Mouse (Mus musculus): ENCODE results near the gene 1700007K13Rik. TPM values are rescaled to one million over a fixed set of nuclear protein-coding genes. Genes with fewer than 3 reads are reported as not detected.
"Not testable (repeated sequence)": the region's sequence is repeated elsewhere in the genome, so short reads cannot be mapped to it uniquely, and the experiment has no call there.

Gene 1700007K13Rik
- total RNA-seq, 2 experiments from 2014 or later, result 2.1 to 2.6 TPM

- DNase-seq, result not testable (repeated sequence)
Observed at GRCm38 (mm10) chr2:28472011-28472410, 5.9 kb upstream of the 1700007K13Rik start.

GRCm38 (mm10) chr2:28470591-28470990, 4.5 kb upstream of the 1700007K13Rik start:
- no peak for DNase-seq
- intact Hi-C loops (cut with DNase I), result no loop called here

More at GRCm38 (mm10) chr2:28472011-28472410, 5.9 kb upstream of the 1700007K13Rik start:
- intact Hi-C loops (cut with DNase I), result not testable (repeated sequence)

GRCm38 (mm10) chr2:28469461-28469860, 3.3 kb upstream of the 1700007K13Rik start:
- intact Hi-C loops (cut with DNase I), result no loop called here
- no peak for DNase-seq

GRCm38 (mm10) chr2:28468486-28469225, 2.5 kb upstream of the 1700007K13Rik start:
- intact Hi-C loops (cut with DNase I), result no loop called here

GRCm38 (mm10) chr2:28467860-28468485, 1.8 kb upstream of the 1700007K13Rik start, which contains the start of gene Mrps2:
Mrps2 (plus strand) TSS chr2:28468066.
- DNase-seq, result peak; percentile 90
- intact Hi-C loops (cut with DNase I), result no loop called here

More at GRCm38 (mm10) chr2:28468486-28469225, 2.5 kb upstream of the 1700007K13Rik start:
- no peak for DNase-seq

- intact Hi-C loops (cut with DNase I), result no loop called here
- no peak for DNase-seq
Observed at GRCm38 (mm10) chr2:28464919-28465318, 1.2 kb downstream of the 1700007K13Rik start.

GRCm38 (mm10) chr2:28463919-28464318, 2.2 kb downstream of the 1700007K13Rik start:
- intact Hi-C loops (cut with DNase I), result no loop called here
- peak; percentile 62 for DNase-seq

GRCm38 (mm10) chr2:28456616-28457015, 9.5 kb downstream of the 1700007K13Rik start:
- DNase-seq, result peak; percentile 72
- intact Hi-C loops (cut with DNase I), result no loop called here

- intact Hi-C loops (cut with DNase I), result no loop called here
- DNase-seq, result no peak
Observed at GRCm38 (mm10) chr2:28453539-28453938, 12.6 kb downstream of the 1700007K13Rik start.

- no peak for DNase-seq
- intact Hi-C loops (cut with DNase I), result no loop called here
Observed at GRCm38 (mm10) chr2:28451663-28452062, 14.5 kb downstream of the 1700007K13Rik start.

- intact Hi-C loops (cut with DNase I), result loop anchor here (10.0 kb wide), 1 partner anchor 902 kb away; no protein-coding TSS in a partner anchor
- DNase-seq, result no peak
Observed at GRCm38 (mm10) chr2:28447315-28447670, 18.8 kb downstream of the 1700007K13Rik start.

- intact Hi-C loops (cut with DNase I), result loop anchor here (10.0 kb wide), 1 partner anchor 902 kb away; no protein-coding TSS in a partner anchor
- peak; percentile 44 for DNase-seq
Observed at GRCm38 (mm10) chr2:28446515-28447314, 19.4 kb downstream of the 1700007K13Rik start, which contains the start of gene Ppp1r26. Ppp1r26 (plus strand) TSS chr2:28446800.

- no peak for DNase-seq
- intact Hi-C loops (cut with DNase I), result loop anchor here (10.0 kb wide), 1 partner anchor 901 kb away; no protein-coding TSS in a partner anchor
Observed at GRCm38 (mm10) chr2:28446181-28446514, 20.0 kb downstream of the 1700007K13Rik start.

- no peak for DNase-seq
- intact Hi-C loops (cut with DNase I), result loop anchor here (10.0 kb wide), 1 partner anchor 900 kb away; no protein-coding TSS in a partner anchor
Observed at GRCm38 (mm10) chr2:28445082-28445481, 21.1 kb downstream of the 1700007K13Rik start.

- no peak for DNase-seq
- intact Hi-C loops (cut with DNase I), result loop anchor here (10.0 kb wide), 1 partner anchor 896 kb away; no protein-coding TSS in a partner anchor
Observed at GRCm38 (mm10) chr2:28440842-28441241, 25.3 kb downstream of the 1700007K13Rik start.

- intact Hi-C loops (cut with DNase I), result no loop called here
- no peak for DNase-seq
Observed at GRCm38 (mm10) chr2:28435401-28435800, 30.7 kb downstream of the 1700007K13Rik start.

- intact Hi-C loops (cut with DNase I), result no loop called here
- DNase-seq, result no peak
Observed at GRCm38 (mm10) chr2:28433512-28433911, 32.6 kb downstream of the 1700007K13Rik start.

GRCm38 (mm10) chr2:28432811-28433210, 33.3 kb downstream of the 1700007K13Rik start:
- DNase-seq, result peak; percentile 71
- intact Hi-C loops (cut with DNase I), result no loop called here

- DNase-seq, result no peak
- intact Hi-C loops (cut with DNase I), result no loop called here
Observed at GRCm38 (mm10) chr2:28430846-28431245, 35.3 kb downstream of the 1700007K13Rik start.

- intact Hi-C loops (cut with DNase I), result loop anchor here (10.0 kb wide), 1 partner anchor 862 kb away; no protein-coding TSS in a partner anchor
- no peak for DNase-seq
Observed at GRCm38 (mm10) chr2:28427226-28427625, 38.9 kb downstream of the 1700007K13Rik start.

- intact Hi-C loops (cut with DNase I), result loop anchor here (10.0 kb wide), 1 partner anchor 858 kb away; no protein-coding TSS in a partner anchor
- DNase-seq, result peak; percentile 59
Observed at GRCm38 (mm10) chr2:28423167-28423566, 43.0 kb downstream of the 1700007K13Rik start.

Data from left cerebral cortex, postnatal 4 days (tissue).